Mouse (Mus musculus) intestine, postnatal 0 days (tissue): ENCODE data around the gene Lama1. TPM values are rescaled to one million over a fixed set of nuclear protein-coding genes. Genes with fewer than 3 reads are reported as not detected.

Experiments
- ATAC-seq: fragments of 200-750 bp; cut with Nextera tagmentation; 2 replicates; pipeline ENCODE4 v1.8.0; 2017; ENCODE audit warnings: mild to moderate bottlenecking, moderate TSS enrichment, moderate library complexity
- H3K27ac ChIP-seq: fragments of 300-500 bp; sonication (generic); 2 replicates; pipeline ENCODE4 v1.5.1; 2014; ENCODE audit warnings: mild to moderate bottlenecking, low read depth, low read length, moderate library complexity
- H3K27me3 ChIP-seq: fragments of 300-500 bp; sonication (generic); replicated peaks from 2 replicates; pipeline ENCODE4 v1.6.1; 2014; ENCODE audit warnings: low read length, mixed read lengths; ENCODE audit not compliant: control insufficient read depth, insufficient read depth
- H3K36me3 ChIP-seq: fragments of 300-500 bp; sonication (generic); 2 replicates; pipeline ENCODE4 v1.6.1; 2014; ENCODE audit warnings: mild to moderate bottlenecking, moderate library complexity; ENCODE audit not compliant: control insufficient read depth, insufficient read depth
- H3K4me1 ChIP-seq: fragments of 300-500 bp; sonication (generic); replicated peaks from 2 replicates; pipeline ENCODE4 v1.6.1; 2014; ENCODE audit warnings: antibody characterized with exemption, low read length, mixed read lengths; ENCODE audit not compliant: control insufficient read depth, insufficient read depth
- H3K4me2 ChIP-seq: fragments of 300-500 bp; sonication (generic); replicated peaks from 2 replicates; pipeline ENCODE4 v1.6.1; 2014; ENCODE audit warnings: low read depth, mild to moderate bottlenecking, moderate library complexity
- H3K4me3 ChIP-seq: fragments of 300-500 bp; sonication (generic); 2 replicates; pipeline ENCODE4 v1.5.1; 2014; ENCODE audit warnings: low read depth, low read length
- H3K9ac ChIP-seq: fragments of 300-500 bp; sonication (generic); 2 replicates; pipeline ENCODE4 v1.6.1; 2014; ENCODE audit warnings: mild to moderate bottlenecking, low read depth, low read length
- H3K9me3 ChIP-seq: fragments of 300-500 bp; sonication (generic); 2 replicates; pipeline ENCODE4 v1.6.1; 2016; ENCODE audit warnings: mixed run types; ENCODE audit not compliant: control insufficient read depth
- CTCF ChIP-seq: sonication (generic); IDR thresholded peaks from 2 replicates; pipeline ENCODE4 v1.5.1; 2016; ENCODE audit warnings: low read depth, mild to moderate bottlenecking, control low read depth, antibody characterized with exemption, moderate library complexity
- WGBS: fragments of 180-500 bp; shearing (Covaris S2); extraction: QIAGEN DNeasy Blood & Tissue Kit; methylation state at CpG from one replicate; pipeline ENCODE4 v1.1.7; 2014; 5-methylcytosine and 5-hydroxymethylcytosine counted together
- polyA plus RNA-seq: library from polyadenylated mRNA; unstranded; fragments of >200 nt; fragmentation: Nextera tagmentation; extraction: Ambion mirVana; gene quantifications from 2 replicates; pipeline ENCODE4 v1.2.1, GENCODE M21; 2015

Lama1 gene
- 0.66 and 1.1 TPM in 2 replicates for polyA plus RNA-seq

- Histone ChIP-seq H3K4me2 (peak within 1 kb of the TSS; percentile 100), H3K36me3 (no peaks in the 10 kb centered on the region), H3K9me3 (no peaks in the 10 kb centered on the region), H3K27me3 (0 out of 2 replicates have a peak, but pooled peaks cover 11% of the 10 kb centered on the region), H3K9ac (peak within 1 kb of the TSS; percentile 53), H3K27ac (no peak within 1 kb of the TSS), H3K4me3 (peak within 1 kb of the TSS; percentile 60), H3K4me1 (no peaks in the 10 kb centered on the region)
- 2% methylated on average over 30 of the region's 32 CpGs for WGBS
- peak; percentile 92 for TF ChIP-seq CTCF
- ATAC-seq: peak; percentile 93
Observed at GRCm38 (mm10) chr17:67696694-67697386, at the start of gene Lama1. TSS of gene Lama1 (plus strand) at chr17:67697259.

- Histone ChIP-seq H3K27ac (no peak overlapping the region), H3K36me3 (no peaks in the 10 kb centered on the region), H3K9ac (no peak overlapping the region), H3K4me1 (no peaks in the 10 kb centered on the region), H3K27me3 (no peaks in the 10 kb centered on the region), H3K4me2 (no peak overlapping the region), H3K9me3 (no peaks in the 10 kb centered on the region), H3K4me3 (no peak overlapping the region)
- 11% methylated on average over 4 of the region's 4 CpGs for WGBS
- TF ChIP-seq CTCF: peak; percentile 93
- ATAC-seq: no peak
Observed at GRCm38 (mm10) chr17:67651506-67651905, 45.6 kb upstream of the Lama1 start.

GRCm38 (mm10) chr17:67664299-67664698 is 32.8 kb upstream of the Lama1 start:
- ATAC-seq: no peak
- H3K9ac ChIP-seq: no peak overlapping the region
- no peak overlapping the region for H3K4me2 ChIP-seq
- no peaks in the 10 kb centered on the region for H3K27me3 ChIP-seq
- H3K4me1 ChIP-seq: no peaks in the 10 kb centered on the region
- no peak for TF ChIP-seq CTCF
- no peak overlapping the region for H3K27ac ChIP-seq
- no peaks in the 10 kb centered on the region for H3K36me3 ChIP-seq
- no peak overlapping the region for H3K4me3 ChIP-seq
- H3K9me3 ChIP-seq: no peaks in the 10 kb centered on the region
- 66% methylated on average over 3 of the region's 3 CpGs for WGBS

GRCm38 (mm10) chr17:67666981-67667380 is 30.1 kb upstream of the Lama1 start:
- no peak for ATAC-seq
- Histone ChIP-seq H3K27me3 (no peaks in the 10 kb centered on the region), H3K9me3 (no peaks in the 10 kb centered on the region), H3K27ac (no peak overlapping the region), H3K36me3 (no peaks in the 10 kb centered on the region), H3K4me1 (no peaks in the 10 kb centered on the region), H3K4me2 (no peak overlapping the region), H3K4me3 (no peak overlapping the region), H3K9ac (no peak overlapping the region)
- 56% methylated on average over 5 of the region's 5 CpGs for WGBS
- TF ChIP-seq CTCF: no peak

- 8% methylated on average over 3 of the region's 3 CpGs for WGBS
- H3K27me3 ChIP-seq: no peaks in the 10 kb centered on the region
- ATAC-seq: no peak
- H3K4me3 ChIP-seq: no peak overlapping the region
- no peaks in the 10 kb centered on the region for H3K9me3 ChIP-seq
- no peaks in the 10 kb centered on the region for H3K4me1 ChIP-seq
- peak; percentile 93 for TF ChIP-seq CTCF
- H3K4me2 ChIP-seq: no peak overlapping the region
- H3K27ac ChIP-seq: no peak overlapping the region
- H3K9ac ChIP-seq: no peak overlapping the region
- no peaks in the 10 kb centered on the region for H3K36me3 ChIP-seq
Observed at GRCm38 (mm10) chr17:67667981-67668380, 29.1 kb upstream of the Lama1 start.

- no peak overlapping the region for H3K9ac ChIP-seq
- 86% methylated on average over 1 of the region's 1 CpGs for WGBS
- H3K4me3 ChIP-seq: no peak overlapping the region
- TF ChIP-seq CTCF: no peak
- H3K9me3 ChIP-seq: no peaks in the 10 kb centered on the region
- no peaks in the 10 kb centered on the region for H3K36me3 ChIP-seq
- no peaks in the 10 kb centered on the region for H3K4me1 ChIP-seq
- H3K27me3 ChIP-seq: no peaks in the 10 kb centered on the region
- ATAC-seq: no peak
- H3K27ac ChIP-seq: no peak overlapping the region
- H3K4me2 ChIP-seq: no peak overlapping the region
Observed at GRCm38 (mm10) chr17:67678576-67678975, 18.5 kb upstream of the Lama1 start.
